Mouse (Mus musculus) MN1 (cell line): ENCODE measurements around the gene Rmi2.

Experiments used
- DNase-seq: peaks from one replicate; pipeline ENCODE4 v3.0.0-alpha.2; 2016; ENCODE audit warnings: low spot score

Gene Rmi2

GRCm38 (mm10) chr16:10923561-10923960, 88.7 kb downstream of the Rmi2 start:
- no peak for DNase-seq

DNA sequence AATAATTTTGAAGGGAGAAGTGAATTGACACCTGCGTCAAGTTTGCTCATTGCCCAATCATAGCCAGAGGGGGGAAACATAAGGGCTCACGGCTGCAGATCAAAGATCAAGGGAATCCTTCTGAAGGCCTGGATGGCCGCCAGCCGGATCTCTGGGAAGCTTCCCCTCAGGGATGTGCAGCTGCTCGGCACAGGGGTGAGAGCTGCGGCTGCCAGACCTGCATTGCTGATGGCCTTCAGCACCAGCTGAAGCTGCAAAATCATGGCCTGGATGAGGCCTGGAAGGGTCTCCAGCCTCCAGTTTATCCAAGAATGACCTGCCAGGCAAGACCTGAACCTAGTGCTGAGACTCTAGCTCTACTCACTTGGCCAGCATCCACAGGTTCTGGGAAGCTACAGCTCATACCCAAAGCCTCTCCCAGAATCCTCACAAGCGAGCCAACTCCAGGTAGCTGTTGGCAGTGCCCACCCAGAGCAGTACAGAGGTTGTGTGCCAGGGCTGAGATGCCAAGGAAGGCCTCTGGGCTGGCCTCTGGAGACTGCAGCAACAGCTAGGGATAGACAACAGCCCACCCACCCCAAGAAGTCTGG, 90.8 kb downstream of the Rmi2 start:
- DNase-seq = peak; percentile 73

- DNase-seq = no peak
Observed at GRCm38 (mm10) chr16:10927026-10927425, 92.2 kb downstream of the Rmi2 start.

DNA sequence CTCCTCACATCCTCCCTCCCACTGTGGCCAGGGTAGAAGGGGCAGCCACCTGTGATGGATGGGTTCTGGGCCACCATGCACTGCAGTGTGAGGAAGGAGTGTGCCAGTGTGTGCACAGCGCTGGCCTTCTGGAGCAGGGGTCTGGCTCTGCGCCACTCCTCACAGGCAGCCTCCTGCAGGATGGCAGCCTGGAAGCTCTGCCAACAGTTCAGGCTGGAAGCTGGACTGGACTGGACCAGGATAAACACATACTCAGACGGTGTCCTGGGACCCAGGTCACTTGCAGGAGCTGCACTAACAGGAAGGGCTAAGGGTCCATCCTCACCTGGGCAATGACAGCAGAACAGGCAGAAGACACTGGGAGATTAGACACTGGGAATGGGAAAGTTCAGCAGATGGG, 98.5 kb downstream of the Rmi2 start:
- DNase-seq = peak; percentile 13

DNA sequence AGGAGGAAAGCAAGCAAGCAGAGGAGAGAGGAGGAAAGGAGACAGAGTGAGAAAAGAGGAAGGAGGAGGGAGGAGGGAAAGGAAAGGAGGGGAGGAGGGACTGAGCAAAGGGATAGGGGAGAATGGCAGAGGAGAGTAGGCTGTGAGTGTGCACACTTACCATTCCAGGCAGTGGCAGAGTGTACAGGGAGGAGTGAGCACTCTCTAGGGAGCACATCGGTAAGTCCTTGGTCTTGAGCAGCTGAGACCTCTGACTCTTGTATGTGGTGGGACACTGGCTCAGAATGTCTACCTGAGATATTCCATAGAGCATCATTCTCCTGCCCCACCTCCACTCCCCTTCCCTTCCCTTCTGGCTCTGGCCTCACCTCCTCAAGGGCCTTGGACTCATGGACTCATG, 99.2 kb downstream of the Rmi2 start:
- no peak for DNase-seq

DNA sequence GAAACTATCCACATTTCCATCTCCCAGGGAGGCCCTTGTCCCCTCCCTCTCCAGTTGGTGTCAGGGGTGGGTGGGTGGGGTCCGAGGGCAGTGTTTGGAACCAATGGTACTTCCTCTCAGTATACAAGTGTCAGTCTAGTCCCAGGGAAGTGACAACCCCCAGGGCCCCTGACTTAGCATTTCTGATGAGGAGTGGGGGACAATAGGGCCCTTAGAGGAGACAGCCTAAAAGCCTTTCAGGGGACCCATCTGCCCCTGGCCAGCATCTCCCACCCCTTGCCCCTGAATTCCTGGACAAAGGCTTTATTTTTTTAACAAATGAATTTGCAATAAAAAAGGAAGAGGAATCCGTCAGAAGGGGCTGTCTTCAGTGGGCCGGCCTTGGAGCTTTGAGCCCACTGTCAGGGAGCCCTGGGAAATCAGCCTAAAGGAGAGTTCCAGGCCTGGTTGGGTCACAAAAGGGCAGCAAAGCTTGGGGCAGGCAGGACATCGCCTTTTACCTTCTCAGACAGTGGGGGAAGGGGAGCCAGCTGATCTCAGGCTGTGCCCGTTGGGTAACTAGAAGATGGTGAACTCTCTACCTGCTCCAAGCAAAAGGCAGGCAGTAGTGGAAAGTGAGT, 102.0 kb downstream of the Rmi2 start:
- DNase-seq = no peak

DNA sequence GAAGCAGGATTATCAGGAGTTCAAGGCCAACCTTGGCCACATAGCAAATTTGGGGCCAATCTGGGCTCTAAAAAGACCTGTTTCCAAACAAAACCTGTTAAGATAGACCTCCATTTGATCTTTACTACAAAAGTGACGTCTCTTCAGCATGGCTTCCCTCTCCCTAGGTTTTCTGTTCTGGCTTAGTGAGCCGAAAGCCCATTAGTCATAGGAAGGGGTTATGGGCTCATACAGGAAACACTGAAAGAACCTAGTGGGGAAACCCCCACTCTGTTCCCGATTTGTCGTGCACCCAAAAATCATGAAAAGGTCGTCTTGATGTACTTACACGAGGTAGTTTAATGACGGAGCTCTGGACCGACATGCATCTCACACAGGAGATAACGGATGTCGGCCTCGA, 102.6 kb downstream of the Rmi2 start:
- no peak for DNase-seq

DNA sequence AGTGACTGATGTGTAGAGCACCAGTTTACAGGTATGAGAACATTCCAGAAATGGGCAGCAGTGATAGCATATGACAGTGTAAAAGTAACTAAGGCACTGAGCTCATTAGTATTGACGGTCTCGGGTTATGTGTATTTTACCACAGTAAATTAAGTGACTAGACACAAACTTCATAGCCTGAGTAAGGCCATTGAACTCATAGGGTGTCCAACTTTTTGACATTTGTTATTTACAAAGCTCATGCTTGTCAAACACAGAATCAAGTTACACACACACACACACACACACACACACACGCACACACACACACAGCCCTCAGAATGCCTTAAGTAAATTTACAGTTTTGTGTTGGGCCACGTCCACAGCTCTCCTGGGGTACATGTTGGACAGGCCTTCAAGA, 105.1 kb downstream of the Rmi2 start:
- DNase-seq = no peak

GRCm38 (mm10) chr16:10940661-10941060, 105.8 kb downstream of the Rmi2 start:
- no peak for DNase-seq
